Mouse (Mus musculus) erythroblast, embryonic 14.5 days (primary cell): Measurements from ENCODE around the gene Nhp2.

Experiments
- GATA1 ChIP-seq: IDR thresholded peaks from 2 replicates; pipeline ENCODE4 v1.6.1; 2012; ENCODE audit warnings: low read length, inconsistent platforms, mixed read lengths
- TAL1 ChIP-seq: IDR thresholded peaks from 3 replicates; pipeline ENCODE4 v1.6.1; 2012; ENCODE audit warnings: low read length, inconsistent platforms, mixed read lengths

DNA sequence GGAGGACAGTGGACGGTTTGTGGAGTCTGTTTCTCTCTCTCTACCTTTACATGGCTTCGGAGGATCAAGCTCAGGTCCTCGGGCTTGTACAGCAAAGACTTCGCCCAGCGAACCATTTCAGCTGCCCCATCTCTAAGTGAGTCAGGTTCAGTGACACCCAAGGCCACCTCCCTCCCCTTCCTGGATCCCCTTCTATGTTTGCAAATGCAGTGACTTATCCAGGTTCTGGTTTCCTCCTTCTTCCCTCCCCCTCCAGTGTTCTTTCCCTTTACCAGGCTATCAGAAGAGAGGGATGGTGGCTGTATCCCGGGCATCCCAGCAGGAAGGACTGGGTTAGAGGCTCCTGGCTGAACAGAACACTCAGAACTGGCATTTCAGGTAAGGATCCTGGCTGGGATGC lies 34.2 kb downstream of the Nhp2 start:
- TF ChIP-seq GATA1 (no peak), TAL1 (no peak)
